Mouse (Mus musculus): ENCODE results near the gene Arhgap27.
"Not testable (repeated sequence)": the region's sequence is repeated elsewhere in the genome, so short reads cannot be mapped to it uniquely, and the experiment has no call there.

Arhgap27 gene

GRCm38 (mm10) chr11:103363214-103364148, at the start of gene Arhgap27:
Gene Arhgap27, minus strand, starts transcription at chr11:103363692.
- DNase-seq (ENCODE audit: low spot score in 2 of 2), result peak; percentile 47

- no peak for DNase-seq (ENCODE audit: low spot score in 2 of 2)
These were observed 49.5 kb upstream of the Arhgap27 start for GRCm38 (mm10) chr11:103412950-103413423.

DNA sequence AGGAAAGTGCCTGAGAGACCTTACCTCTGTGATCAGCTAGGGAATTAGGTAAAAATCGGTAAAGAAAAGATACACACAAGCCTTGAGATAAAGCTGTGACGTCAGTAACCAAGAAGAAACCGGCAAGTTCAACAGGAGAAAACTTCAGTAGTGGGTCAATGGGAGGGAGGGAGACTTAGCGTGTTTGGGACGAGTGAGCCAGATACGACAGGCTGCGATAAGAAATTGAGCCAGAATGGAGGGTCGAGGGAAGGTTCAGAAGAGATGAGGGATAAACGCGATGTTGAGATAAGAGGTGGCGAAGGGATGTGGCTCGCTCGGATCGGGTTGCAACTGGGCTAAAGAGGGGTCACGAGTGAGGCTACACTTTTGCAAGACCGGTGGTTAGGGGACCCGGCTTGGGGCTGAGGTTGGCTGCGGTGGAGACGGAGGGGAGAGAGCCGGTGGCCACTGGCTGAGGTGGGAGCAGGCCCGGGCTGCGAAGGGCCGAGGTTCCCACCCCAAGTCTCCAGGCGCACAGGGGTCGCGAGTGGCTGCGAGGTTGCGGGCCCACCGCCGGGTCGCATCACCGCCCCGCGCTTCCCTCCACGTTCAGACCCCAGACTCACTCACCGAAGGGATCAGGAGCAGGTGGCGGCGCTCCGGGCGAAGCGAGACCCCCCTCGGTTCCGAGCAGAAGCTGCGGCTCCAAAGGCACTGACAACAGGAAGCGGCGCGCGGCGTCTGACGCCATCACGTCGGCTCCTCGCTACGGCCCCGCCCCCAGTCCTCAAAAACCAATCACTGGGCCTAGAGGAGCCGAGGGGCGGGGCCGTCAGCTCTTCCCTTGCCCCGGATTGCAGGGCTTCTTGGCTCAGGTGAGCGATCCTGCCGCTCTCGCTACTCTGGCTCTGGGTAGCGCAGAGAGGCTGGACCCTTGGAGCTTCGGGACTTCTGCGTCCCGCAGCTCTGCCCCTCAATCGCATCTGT, 48.8 kb upstream of the Arhgap27 start, which contains the start of gene Plekhm1:
Plekhm1 (minus strand) TSS at position 707 of the 969 bp plus-strand sequence.
- DNase-seq (ENCODE audit: low spot score in 2 of 2), result peak; percentile 96 to 98

DNA sequence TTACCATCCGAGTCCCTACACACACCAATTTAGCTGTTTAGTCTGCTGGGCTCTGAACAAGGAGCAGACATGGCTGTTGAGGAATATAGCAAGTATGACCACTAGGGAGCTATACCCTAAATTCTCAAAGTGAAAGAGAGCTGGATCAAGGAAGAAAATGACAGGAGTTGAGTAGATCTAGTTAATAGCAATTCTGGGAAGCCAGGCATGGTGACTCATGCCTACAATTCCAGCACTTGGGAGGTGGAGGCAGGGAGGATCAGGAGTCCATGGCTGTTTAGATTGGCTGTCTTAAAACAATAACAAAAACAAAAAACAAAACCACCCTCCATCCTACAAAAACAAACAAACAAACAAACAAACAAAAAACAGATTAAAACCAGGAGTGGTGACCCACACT, 47.8 kb upstream of the Arhgap27 start:
- no peak for DNase-seq (ENCODE audit: low spot score in 2 of 2)

DNA sequence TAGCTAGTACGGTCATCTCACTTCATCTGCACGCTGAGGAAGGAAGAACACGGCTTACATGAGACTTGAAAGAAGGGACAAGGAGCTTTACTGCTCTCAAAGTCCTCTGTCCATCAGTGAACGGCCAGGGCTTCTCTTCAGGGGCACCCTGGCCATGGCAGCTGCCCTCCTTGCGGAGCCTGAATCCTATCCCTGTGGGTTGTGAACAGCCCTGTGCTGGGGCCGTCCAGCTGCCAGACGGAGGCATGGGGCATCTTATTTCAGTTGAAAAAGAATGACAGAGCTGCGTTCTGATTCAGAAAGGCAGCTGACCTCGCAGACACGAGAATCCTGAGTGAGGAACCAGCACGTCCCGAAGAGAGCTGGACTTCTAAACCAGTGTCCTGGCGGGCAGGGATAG, 45.4 kb upstream of the Arhgap27 start:
- no peak for DNase-seq (ENCODE audit: low spot score in 2 of 2)

- DNase-seq (ENCODE audit: low spot score in 2 of 2), result not testable (repeated sequence)
These were observed 43.6 kb upstream of the Arhgap27 start for GRCm38 (mm10) chr11:103407136-103407535.

DNA sequence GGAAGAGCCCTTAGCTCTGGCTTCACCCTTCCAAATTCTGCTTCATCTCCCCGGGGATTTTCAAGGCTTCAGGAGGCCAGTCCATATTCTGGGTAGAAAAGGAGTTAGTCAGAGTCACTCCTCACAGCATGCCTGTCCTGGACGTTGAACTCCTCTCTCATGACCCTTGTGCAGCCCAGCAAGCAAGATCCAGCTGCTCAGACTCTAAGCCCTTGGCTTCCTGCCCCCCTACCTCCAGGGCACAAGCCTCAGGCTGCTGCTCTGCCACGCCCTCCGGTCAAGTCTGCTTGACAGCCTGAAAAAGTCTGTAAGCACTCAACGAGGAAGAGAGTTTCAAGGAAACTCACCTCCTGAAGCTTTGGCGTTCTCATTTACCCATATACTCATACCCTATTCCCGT, 43.1 kb upstream of the Arhgap27 start:
- DNase-seq (ENCODE audit: low spot score in 2 of 2), result no peak

- no peak for DNase-seq (ENCODE audit: low spot score in 2 of 2)
These were observed 42.3 kb upstream of the Arhgap27 start for GRCm38 (mm10) chr11:103405814-103406213.

DNA sequence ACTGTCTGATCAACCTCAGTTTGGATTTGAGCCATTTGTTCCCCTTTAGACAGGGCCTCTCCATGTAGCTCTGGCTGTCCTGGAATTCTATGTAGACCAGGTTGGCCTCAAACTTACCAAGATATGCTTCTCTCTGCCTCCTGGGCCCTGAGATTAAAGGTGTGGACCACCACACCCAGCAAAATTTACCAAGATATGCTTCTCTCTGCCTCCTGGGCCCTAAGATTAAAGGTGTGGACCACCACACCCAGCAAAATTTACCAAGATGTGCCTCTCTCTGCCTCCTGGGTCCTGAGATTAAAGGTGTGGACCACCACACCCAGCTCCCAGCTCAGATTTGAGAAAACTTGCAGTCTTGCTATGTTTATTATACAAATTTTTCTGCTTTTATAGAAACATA, 41.1 kb upstream of the Arhgap27 start:
- no peak for DNase-seq (ENCODE audit: low spot score in 2 of 2)

DNA sequence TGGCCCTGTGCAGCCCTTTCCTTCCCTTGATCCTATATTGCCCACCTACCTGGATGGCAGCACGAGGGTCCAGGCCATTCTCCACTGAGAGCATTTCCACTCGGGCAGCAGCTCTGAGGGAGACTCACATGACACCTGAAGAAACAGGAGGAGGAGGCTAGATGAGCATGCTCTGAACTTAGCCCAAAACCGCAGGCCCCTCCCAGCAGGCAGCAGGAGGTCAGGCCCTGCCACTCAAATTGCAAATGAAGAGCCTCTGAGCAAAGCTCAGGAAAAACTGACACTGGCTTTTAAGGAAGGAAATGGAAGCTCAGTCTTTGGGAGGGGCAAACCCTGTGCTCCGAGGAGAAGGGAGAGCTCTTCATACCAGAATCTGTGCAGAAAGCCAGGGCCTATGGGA, 40.3 kb upstream of the Arhgap27 start:
- no peak for DNase-seq (ENCODE audit: low spot score in 2 of 2)

DNA sequence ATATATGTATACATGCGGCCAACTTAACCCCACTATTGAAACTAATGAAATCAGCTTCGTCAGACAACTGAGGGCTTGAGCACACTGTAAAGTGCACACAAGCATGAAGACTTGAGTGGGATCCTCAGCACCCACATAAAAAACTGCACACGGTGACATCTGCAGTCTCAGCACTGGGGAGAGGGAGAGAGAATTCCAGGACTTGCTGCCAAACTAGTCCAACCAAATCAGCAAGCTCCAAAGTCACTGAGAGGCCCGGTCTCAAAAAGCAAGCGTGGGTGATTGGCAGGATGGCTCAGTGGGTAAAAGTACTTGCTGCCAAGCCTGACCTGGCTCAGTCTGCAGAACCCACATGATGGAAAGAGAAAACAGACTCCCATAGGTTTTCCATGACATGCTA, 39.2 kb upstream of the Arhgap27 start:
- DNase-seq (ENCODE audit: low spot score in 2 of 2), result peak; percentile 16 to 27

- peak; percentile 50 to 57 for DNase-seq (ENCODE audit: low spot score in 2 of 2)
These were observed 38.7 kb upstream of the Arhgap27 start for GRCm38 (mm10) chr11:103402198-103402597.

- no peak for DNase-seq (ENCODE audit: low spot score in 2 of 2)
These were observed 36.5 kb upstream of the Arhgap27 start for GRCm38 (mm10) chr11:103399986-103400385.

DNA sequence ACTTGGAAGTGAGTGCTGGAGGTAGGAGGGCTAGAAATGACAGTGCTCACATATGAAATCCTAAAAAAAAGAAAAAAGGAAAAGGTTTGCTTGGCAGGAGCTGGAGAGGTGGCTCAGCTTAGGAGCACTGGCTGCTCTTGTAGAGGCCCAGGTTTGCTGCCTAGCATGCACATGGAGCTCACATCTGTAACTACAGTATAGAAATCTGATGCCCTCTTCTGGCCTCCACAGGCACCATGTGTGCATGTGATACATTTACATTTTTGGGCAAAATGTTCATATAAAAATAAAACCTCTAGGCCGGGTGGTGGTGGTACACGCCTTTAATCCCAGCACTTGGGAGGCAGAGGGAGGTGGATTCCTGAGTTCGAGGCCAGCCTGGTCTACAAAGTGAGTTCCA, 35.6 kb upstream of the Arhgap27 start:
- DNase-seq (ENCODE audit: low spot score in 2 of 2), result no peak

DNA sequence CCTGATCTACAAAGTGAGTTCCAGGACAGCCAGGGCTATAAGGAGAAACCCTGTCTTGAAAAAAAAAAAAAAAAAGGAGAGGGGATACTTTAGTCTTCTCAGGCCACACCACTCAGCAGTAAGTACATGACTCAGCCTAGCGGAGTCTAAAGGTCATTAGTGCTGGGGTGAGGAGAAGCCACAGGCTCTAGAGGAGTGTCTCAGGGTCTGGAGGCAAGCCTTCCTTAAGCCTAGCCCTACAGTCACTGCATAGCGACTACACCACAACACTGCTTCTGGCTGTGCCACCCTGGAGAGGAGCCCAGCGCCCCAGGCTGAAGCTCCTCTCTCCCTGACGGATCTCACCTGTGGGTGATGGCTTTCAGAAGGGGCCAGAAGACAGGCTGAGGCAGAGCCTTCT, 33.2 kb upstream of the Arhgap27 start:
- DNase-seq (ENCODE audit: low spot score in 2 of 2), result no peak

GRCm38 (mm10) chr11:103396236-103396635, 32.7 kb upstream of the Arhgap27 start:
- DNase-seq (ENCODE audit: low spot score in 2 of 2), result no peak

- DNase-seq (ENCODE audit: low spot score in 2 of 2), result no peak
These were observed 31.1 kb upstream of the Arhgap27 start for GRCm38 (mm10) chr11:103394604-103395003.

DNA sequence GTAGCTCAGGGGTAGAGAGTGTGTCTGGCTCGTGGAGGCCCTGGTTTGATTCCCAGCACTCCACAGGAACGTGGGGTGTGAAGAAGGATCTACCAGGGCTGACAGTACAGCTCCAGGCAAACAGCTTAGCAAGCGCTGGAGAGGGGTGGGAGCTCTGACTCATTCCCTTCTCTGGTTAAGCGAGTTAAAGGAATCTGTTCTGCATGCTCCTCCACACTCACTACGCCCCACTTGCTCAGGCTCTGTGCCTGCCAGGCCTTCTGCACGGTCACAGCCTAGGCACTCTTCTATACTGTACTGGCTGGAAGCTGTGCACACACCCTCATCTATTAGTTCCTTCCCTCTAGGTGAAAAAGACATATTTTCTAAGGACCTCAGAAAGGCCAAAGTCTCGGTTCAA, 30.5 kb upstream of the Arhgap27 start:
- DNase-seq (ENCODE audit: low spot score in 2 of 2), result no peak

DNA sequence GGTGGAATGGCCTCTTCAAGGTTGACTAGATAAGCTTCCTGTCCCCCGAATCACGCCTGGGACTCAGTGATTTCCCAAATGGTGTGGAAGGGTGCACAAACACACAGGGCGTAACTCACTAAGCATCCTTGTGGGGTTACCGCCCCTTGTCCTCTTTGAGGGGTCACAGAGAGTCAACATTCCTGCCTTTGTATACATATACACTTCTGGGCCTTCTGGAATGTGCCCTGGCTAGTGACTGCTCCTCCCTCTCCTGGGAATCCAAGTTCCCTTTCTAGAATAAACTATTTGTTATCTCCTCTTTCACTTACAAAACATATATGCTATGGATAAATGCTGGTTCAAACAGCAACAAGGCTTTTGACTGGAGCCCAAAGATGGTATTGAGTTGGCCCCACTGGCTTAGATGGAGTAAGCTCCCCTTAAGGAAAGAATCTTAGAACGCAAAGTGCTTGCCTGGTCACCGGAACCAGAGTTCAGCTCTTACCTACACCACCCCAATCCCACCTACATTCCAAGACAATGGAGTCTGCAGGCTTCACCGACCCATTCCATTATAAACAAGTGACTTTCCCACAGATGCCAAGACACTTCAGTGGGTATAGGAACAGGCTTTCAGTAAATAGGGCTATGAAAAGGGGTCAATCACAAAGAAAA, 24.5 kb upstream of the Arhgap27 start:
- no peak for DNase-seq (ENCODE audit: low spot score in 2 of 2)

DNA sequence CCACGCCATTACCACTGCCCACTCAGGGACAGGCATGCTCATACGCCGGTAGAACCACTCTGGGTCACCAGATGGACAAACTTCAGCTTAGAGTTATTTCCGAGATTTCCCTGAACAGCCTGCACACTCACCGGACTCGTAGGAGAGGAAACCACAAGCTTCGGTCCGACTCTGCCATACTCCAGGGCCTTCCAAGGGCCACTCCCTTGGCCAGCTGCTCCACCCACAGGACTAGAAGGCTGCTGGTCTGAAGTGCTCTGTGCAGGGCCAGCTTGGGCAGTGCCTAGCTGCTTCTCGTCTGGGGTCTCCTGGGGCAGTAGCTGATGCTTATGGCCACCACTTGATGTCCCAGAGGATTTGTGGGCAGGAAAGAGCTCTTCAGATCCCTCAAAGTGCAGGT, 23.3 kb upstream of the Arhgap27 start:
- no peak for DNase-seq (ENCODE audit: low spot score in 2 of 2)

- DNase-seq (ENCODE audit: low spot score in 2 of 2), result peak; percentile 50 to 74
These were observed 18.6 kb upstream of the Arhgap27 start for GRCm38 (mm10) chr11:103381956-103382613.

Measured in right cerebral cortex, adult 2 months (tissue).